Mouse (Mus musculus): ENCODE results near the gene Mrgprg. TPM values are rescaled to one million over a fixed set of nuclear protein-coding genes. Genes with fewer than 3 reads are reported as not detected.

The Mrgprg gene
- total RNA-seq (2017): not detected in 2 replicates

- no peak for ATAC-seq (replicated peaks; ENCODE audit: low read depth, poor library complexity, severe bottlenecking)
Observed at GRCm38 (mm10) chr7:143766893-143767292, at the start of gene Mrgprg. Mrgprg (minus strand) TSS chr7:143766993.

- peak; percentile 67 for ATAC-seq (replicated peaks; ENCODE audit: low read depth, poor library complexity, severe bottlenecking)
Observed at GRCm38 (mm10) chr7:143808909-143809308, 42.1 kb upstream of the Mrgprg start.

- no peak for ATAC-seq (replicated peaks; ENCODE audit: low read depth, poor library complexity, severe bottlenecking)
Observed at GRCm38 (mm10) chr7:143805199-143805624, 38.4 kb upstream of the Mrgprg start.

- no peak for ATAC-seq (replicated peaks; ENCODE audit: low read depth, poor library complexity, severe bottlenecking)
Observed at GRCm38 (mm10) chr7:143801195-143802065, 34.6 kb upstream of the Mrgprg start.

GRCm38 (mm10) chr7:143800770-143801169 is 34.0 kb upstream of the Mrgprg start:
- ATAC-seq (replicated peaks; ENCODE audit: low read depth, poor library complexity, severe bottlenecking): no peak

- peak; percentile 46; the same call in 1 of the 2 replicates for ATAC-seq (replicated peaks; ENCODE audit: low read depth, poor library complexity, severe bottlenecking)
Observed at GRCm38 (mm10) chr7:143798783-143799182, 32.0 kb upstream of the Mrgprg start.

GRCm38 (mm10) chr7:143793121-143793520 is 26.3 kb upstream of the Mrgprg start:
- peak; percentile 87 for ATAC-seq (replicated peaks; ENCODE audit: low read depth, poor library complexity, severe bottlenecking)

- no peak for ATAC-seq (replicated peaks; ENCODE audit: low read depth, poor library complexity, severe bottlenecking)
Observed at GRCm38 (mm10) chr7:143792336-143792985, 25.7 kb upstream of the Mrgprg start.

- peak; percentile 57 for ATAC-seq (replicated peaks; ENCODE audit: low read depth, poor library complexity, severe bottlenecking)
Observed at GRCm38 (mm10) chr7:143783996-143784829, 17.4 kb upstream of the Mrgprg start, which contains the start of gene Mrgpre. Mrgpre (minus strand) TSS chr7:143784500.

- peak; percentile 7; the same call in 1 of the 2 replicates for ATAC-seq (replicated peaks; ENCODE audit: low read depth, poor library complexity, severe bottlenecking)
Observed at GRCm38 (mm10) chr7:143783378-143783995, 16.7 kb upstream of the Mrgprg start.

GRCm38 (mm10) chr7:143777375-143777774 is 10.6 kb upstream of the Mrgprg start:
- no peak for ATAC-seq (replicated peaks; ENCODE audit: low read depth, poor library complexity, severe bottlenecking)

GRCm38 (mm10) chr7:143776137-143776536 is 9.3 kb upstream of the Mrgprg start:
- ATAC-seq (replicated peaks; ENCODE audit: low read depth, poor library complexity, severe bottlenecking): no peak

- ATAC-seq (replicated peaks; ENCODE audit: low read depth, poor library complexity, severe bottlenecking): no peak
Observed at GRCm38 (mm10) chr7:143769461-143769860, 2.7 kb upstream of the Mrgprg start.

GRCm38 (mm10) chr7:143768267-143768666 is 1.5 kb upstream of the Mrgprg start:
- no peak for ATAC-seq (replicated peaks; ENCODE audit: low read depth, poor library complexity, severe bottlenecking)

- peak; percentile 26; the same call in 1 of the 2 replicates for ATAC-seq (replicated peaks; ENCODE audit: low read depth, poor library complexity, severe bottlenecking)
Observed at GRCm38 (mm10) chr7:143764876-143765530, 1.8 kb downstream of the Mrgprg start.

- ATAC-seq (replicated peaks; ENCODE audit: low read depth, poor library complexity, severe bottlenecking): peak; percentile 77
Observed at GRCm38 (mm10) chr7:143763794-143764193, 3.0 kb downstream of the Mrgprg start.

- ATAC-seq (replicated peaks; ENCODE audit: low read depth, poor library complexity, severe bottlenecking): no peak
Observed at GRCm38 (mm10) chr7:143758956-143759355, 7.8 kb downstream of the Mrgprg start.

- no peak for ATAC-seq (replicated peaks; ENCODE audit: low read depth, poor library complexity, severe bottlenecking)
Observed at GRCm38 (mm10) chr7:143757696-143758095, 9.1 kb downstream of the Mrgprg start.

- ATAC-seq (replicated peaks; ENCODE audit: low read depth, poor library complexity, severe bottlenecking): peak; percentile 85
Observed at GRCm38 (mm10) chr7:143757027-143757390, 9.8 kb downstream of the Mrgprg start.
